Mouse (Mus musculus): ENCODE measurements around the gene Ctnna3. TPM values are rescaled to one million over a fixed set of nuclear protein-coding genes. Genes with fewer than 3 reads are reported as not detected.

Gene Ctnna3
- polyA plus RNA-seq, 1 experiment from 2014 or later = 18.5 TPM

- no peak overlapping the region for H3K4me3 ChIP-seq
- peaks cover 27% of the 10 kb centered on the region for H3K36me3 ChIP-seq
- no peaks in the 10 kb centered on the region for H3K27me3 ChIP-seq (replicated peaks)
- 13% methylated on average over 5 of the region's 5 CpGs for WGBS
- H3K9ac ChIP-seq = no peak overlapping the region
- peak overlapping the region; percentile 91 for H3K27ac ChIP-seq (replicated peaks)
- H3K4me1 ChIP-seq = peaks cover 37% of the 10 kb centered on the region
- ATAC-seq (ENCODE audit: extremely low read depth, insufficient number of reproducible peaks, low FRiP score, low TSS enrichment) = peak; percentile 61; the same call in 1 of the 2 replicates
- H3K9me3 ChIP-seq = no peaks in the 10 kb centered on the region
- H3K4me2 ChIP-seq = peak overlapping the region; percentile 32
These were observed 111.9 kb downstream of the Ctnna3 start for GRCm38 (mm10) chr10:63541754-63542153.

GRCm38 (mm10) chr10:63542493-63542892 lies 112.6 kb downstream of the Ctnna3 start:
- Histone ChIP-seq H3K9ac (peak overlapping the region; percentile 59), H3K27ac (replicated peaks) (peak overlapping the region; percentile 91), H3K4me2 (peak overlapping the region; percentile 32; the same call in 1 of the 2 replicates), H3K4me1 (peaks cover 42% of the 10 kb centered on the region), H3K36me3 (peaks cover 19% of the 10 kb centered on the region), H3K27me3 (replicated peaks) (no peaks in the 10 kb centered on the region), H3K9me3 (no peaks in the 10 kb centered on the region), H3K4me3 (no peak overlapping the region)
- ATAC-seq (ENCODE audit: extremely low read depth, insufficient number of reproducible peaks, low FRiP score, low TSS enrichment) = no peak
- WGBS = 51% methylated on average over 6 of the region's 6 CpGs

DNA sequence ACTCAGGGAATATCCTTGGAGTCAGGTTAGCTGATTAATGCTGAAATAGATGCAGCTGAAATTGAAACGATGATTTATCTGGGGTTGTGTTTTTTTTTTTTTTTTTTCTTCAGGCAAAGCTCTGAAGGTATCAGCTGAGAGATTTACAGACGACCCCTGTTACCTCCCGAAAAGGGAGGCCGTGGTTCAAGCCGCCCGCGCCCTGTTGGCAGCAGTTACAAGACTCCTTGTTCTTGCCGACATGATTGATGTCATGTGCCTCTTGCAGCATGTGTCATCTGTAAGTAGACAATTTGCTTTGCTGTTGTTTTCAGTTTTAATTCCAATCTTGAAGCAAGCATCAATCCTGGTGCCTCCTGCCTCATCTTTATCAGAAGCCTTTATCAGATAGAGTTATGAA lies 136.8 kb downstream of the Ctnna3 start:
- Histone ChIP-seq H3K27me3 (replicated peaks) (no peaks in the 10 kb centered on the region), H3K9me3 (0 out of 2 replicates have a peak, but pooled peaks cover 4% of the 10 kb centered on the region), H3K4me2 (no peak overlapping the region), H3K36me3 (peaks cover 41% of the 10 kb centered on the region), H3K27ac (replicated peaks) (no peak overlapping the region), H3K9ac (no peak overlapping the region), H3K4me3 (no peak overlapping the region), H3K4me1 (no peaks in the 10 kb centered on the region)
- WGBS = 70% methylated on average over 8 of the region's 8 CpGs
- no peak for ATAC-seq (ENCODE audit: extremely low read depth, insufficient number of reproducible peaks, low FRiP score, low TSS enrichment)

DNA sequence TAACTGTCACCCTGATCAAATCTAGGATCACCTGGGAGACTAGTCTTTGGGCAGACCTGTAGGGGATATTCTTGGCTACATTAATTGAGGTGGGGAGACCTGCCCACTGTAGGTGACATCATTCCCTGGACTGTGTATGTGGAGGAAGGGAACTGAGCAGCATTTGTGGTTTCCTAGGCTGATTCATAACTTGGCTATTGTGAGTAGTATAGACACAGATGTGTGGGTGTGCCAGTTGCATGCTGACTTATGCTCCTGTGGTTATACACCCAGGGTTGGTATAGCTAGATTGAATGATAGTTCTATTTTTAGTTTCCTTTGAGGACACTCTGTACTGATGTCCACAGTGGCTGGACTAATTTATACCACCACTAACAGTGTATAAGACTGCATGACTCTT lies 141.7 kb downstream of the Ctnna3 start:
- Histone ChIP-seq H3K4me1 (no peaks in the 10 kb centered on the region), H3K27ac (replicated peaks) (no peak overlapping the region)
- ATAC-seq (ENCODE audit: extremely low read depth, insufficient number of reproducible peaks, low FRiP score, low TSS enrichment) = no peak

GRCm38 (mm10) chr10:63572866-63573265 lies 143.0 kb downstream of the Ctnna3 start:
- peaks cover 8% of the 10 kb centered on the region; the same call in 1 of the 2 replicates for H3K9me3 ChIP-seq
- H3K36me3 ChIP-seq = peaks cover 51% of the 10 kb centered on the region
- H3K9ac ChIP-seq = no peak overlapping the region
- no peak overlapping the region for H3K27ac ChIP-seq (replicated peaks)
- no peak for ATAC-seq (ENCODE audit: extremely low read depth, insufficient number of reproducible peaks, low FRiP score, low TSS enrichment)
- no peaks in the 10 kb centered on the region for H3K4me1 ChIP-seq
- H3K4me3 ChIP-seq = no peak overlapping the region
- no peaks in the 10 kb centered on the region for H3K27me3 ChIP-seq (replicated peaks)
- WGBS = 82% methylated on average over 7 of the region's 7 CpGs
- H3K4me2 ChIP-seq = no peak overlapping the region

More for the DNA sequence above, 141.7 kb downstream of the Ctnna3 start:
- Histone ChIP-seq H3K4me2 (no peak overlapping the region), H3K36me3 (peaks cover 64% of the 10 kb centered on the region), H3K9me3 (peaks cover 8% of the 10 kb centered on the region; the same call in 1 of the 2 replicates), H3K27me3 (replicated peaks) (no peaks in the 10 kb centered on the region), H3K9ac (no peak overlapping the region), H3K4me3 (no peak overlapping the region)

GRCm38 (mm10) chr10:63574100-63574609 lies 144.3 kb downstream of the Ctnna3 start:
- Histone ChIP-seq H3K36me3 (peaks cover 44% of the 10 kb centered on the region), H3K27ac (replicated peaks) (no peak overlapping the region), H3K9ac (no peak overlapping the region), H3K4me1 (no peaks in the 10 kb centered on the region), H3K9me3 (peaks cover 7% of the 10 kb centered on the region; the same call in 1 of the 2 replicates), H3K4me3 (no peak overlapping the region), H3K4me2 (no peak overlapping the region), H3K27me3 (replicated peaks) (no peaks in the 10 kb centered on the region)
- no peak for ATAC-seq (ENCODE audit: extremely low read depth, insufficient number of reproducible peaks, low FRiP score, low TSS enrichment)
- WGBS = 78% methylated on average over 7 of the region's 7 CpGs

- no peak overlapping the region for H3K4me2 ChIP-seq
- no peaks in the 10 kb centered on the region for H3K9me3 ChIP-seq
- no peaks in the 10 kb centered on the region for H3K27me3 ChIP-seq (replicated peaks)
- H3K36me3 ChIP-seq = peaks cover 11% of the 10 kb centered on the region
- peaks cover under 1% of the 10 kb centered on the region; the same call in 1 of the 2 replicates for H3K4me1 ChIP-seq
- H3K4me3 ChIP-seq = no peak overlapping the region
- no peak overlapping the region for H3K27ac ChIP-seq (replicated peaks)
- H3K9ac ChIP-seq = no peak overlapping the region
- ATAC-seq (ENCODE audit: extremely low read depth, insufficient number of reproducible peaks, low FRiP score, low TSS enrichment) = no peak
- WGBS = 10% methylated on average over 14 of the region's 14 CpGs
These were observed 152.7 kb downstream of the Ctnna3 start for GRCm38 (mm10) chr10:63582608-63583007.

- Histone ChIP-seq H3K9me3 (no peaks in the 10 kb centered on the region), H3K27ac (replicated peaks) (no peak overlapping the region), H3K4me3 (no peak overlapping the region), H3K4me2 (peak overlapping the region; percentile 39), H3K36me3 (peaks cover 11% of the 10 kb centered on the region), H3K9ac (no peak overlapping the region), H3K4me1 (peaks cover 14% of the 10 kb centered on the region), H3K27me3 (replicated peaks) (no peaks in the 10 kb centered on the region)
- 63% methylated on average over 20 of the region's 20 CpGs for WGBS
- no peak for ATAC-seq (ENCODE audit: extremely low read depth, insufficient number of reproducible peaks, low FRiP score, low TSS enrichment)
These were observed 154.0 kb downstream of the Ctnna3 start for GRCm38 (mm10) chr10:63583798-63584374.

GRCm38 (mm10) chr10:63599417-63599816 lies 169.5 kb downstream of the Ctnna3 start:
- no peak for ATAC-seq (ENCODE audit: extremely low read depth, insufficient number of reproducible peaks, low FRiP score, low TSS enrichment)
- no peaks in the 10 kb centered on the region for H3K27me3 ChIP-seq (replicated peaks)
- no peak overlapping the region for H3K27ac ChIP-seq (replicated peaks)
- no peak overlapping the region for H3K4me3 ChIP-seq
- no peak overlapping the region for H3K4me2 ChIP-seq
- 75% methylated on average over 5 of the region's 5 CpGs for WGBS
- H3K9me3 ChIP-seq = peaks cover 5% of the 10 kb centered on the region; the same call in 1 of the 2 replicates
- peaks cover 21% of the 10 kb centered on the region for H3K4me1 ChIP-seq
- H3K36me3 ChIP-seq = peaks cover 21% of the 10 kb centered on the region
- no peak overlapping the region for H3K9ac ChIP-seq

DNA sequence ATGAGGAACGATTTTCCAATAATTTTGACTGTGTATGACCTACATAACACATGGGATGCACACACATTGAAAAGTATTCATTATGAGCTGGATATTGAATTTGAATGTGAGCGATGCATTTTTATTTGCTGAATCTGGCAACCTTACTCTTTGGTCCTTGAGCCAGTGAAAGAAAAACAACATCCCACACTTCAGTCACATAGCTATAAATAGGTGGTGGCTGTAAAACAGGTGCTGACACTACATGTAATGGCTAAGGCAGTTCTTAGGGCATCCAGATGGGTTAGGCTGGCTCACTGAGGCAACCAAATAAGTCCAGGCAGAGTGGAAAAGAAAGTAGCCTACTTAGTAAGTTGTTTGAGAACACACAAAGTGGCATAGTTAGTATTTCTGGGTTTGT lies 171.3 kb downstream of the Ctnna3 start:
- H3K36me3 ChIP-seq = peaks cover 21% of the 10 kb centered on the region
- H3K9me3 ChIP-seq = peaks cover 12% of the 10 kb centered on the region
- ATAC-seq (ENCODE audit: extremely low read depth, insufficient number of reproducible peaks, low FRiP score, low TSS enrichment) = no peak
- H3K4me2 ChIP-seq = no peak overlapping the region
- no peaks in the 10 kb centered on the region for H3K27me3 ChIP-seq (replicated peaks)
- peaks cover 21% of the 10 kb centered on the region for H3K4me1 ChIP-seq
- 57% methylated on average over 2 of the region's 2 CpGs for WGBS
- no peak overlapping the region for H3K9ac ChIP-seq
- H3K4me3 ChIP-seq = no peak overlapping the region
- H3K27ac ChIP-seq (replicated peaks) = peak overlapping the region; percentile 86

GRCm38 (mm10) chr10:63628546-63628945 lies 198.6 kb downstream of the Ctnna3 start:
- WGBS = 73% methylated on average over 1 of the region's 1 CpGs
- Histone ChIP-seq H3K4me1 (no peaks in the 10 kb centered on the region), H3K27ac (replicated peaks) (no peak overlapping the region), H3K9me3 (no peaks in the 10 kb centered on the region), H3K27me3 (replicated peaks) (no peaks in the 10 kb centered on the region), H3K4me2 (no peak overlapping the region), H3K4me3 (no peak overlapping the region), H3K36me3 (no peaks in the 10 kb centered on the region), H3K9ac (no peak overlapping the region)
- ATAC-seq (ENCODE audit: extremely low read depth, insufficient number of reproducible peaks, low FRiP score, low TSS enrichment) = no peak

DNA sequence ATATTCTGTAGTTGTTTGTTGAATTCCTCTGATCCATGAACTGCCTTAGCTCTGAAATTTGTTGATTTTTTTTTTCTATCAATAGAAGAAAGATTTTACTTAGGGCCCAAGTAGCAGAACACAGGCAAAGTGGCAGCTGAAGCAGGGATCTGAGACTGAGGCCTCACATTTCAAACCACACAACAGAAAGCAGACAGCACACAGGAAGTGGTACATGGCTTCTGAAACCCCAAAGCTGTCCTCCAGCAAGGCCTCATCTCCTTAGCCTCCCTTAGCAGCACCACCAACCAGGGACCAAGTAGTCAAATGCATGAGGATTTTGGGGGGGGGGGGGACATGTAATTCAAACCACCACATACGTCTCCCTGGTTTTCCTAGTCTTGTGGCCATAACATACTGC lies 204.0 kb downstream of the Ctnna3 start:
- Histone ChIP-seq H3K9me3 (no peaks in the 10 kb centered on the region), H3K4me3 (no peak overlapping the region), H3K9ac (no peak overlapping the region), H3K4me1 (peaks cover 19% of the 10 kb centered on the region), H3K27me3 (replicated peaks) (no peaks in the 10 kb centered on the region), H3K4me2 (no peak overlapping the region), H3K27ac (replicated peaks) (no peak overlapping the region), H3K36me3 (no peaks in the 10 kb centered on the region)
- no peak for ATAC-seq (ENCODE audit: extremely low read depth, insufficient number of reproducible peaks, low FRiP score, low TSS enrichment)
- 84% methylated on average over 1 of the region's 1 CpGs for WGBS

Measured in heart, embryonic 13.5 days (tissue).